Mouse (Mus musculus) hindbrain, embryonic 16.5 days (tissue): ENCODE measurements around the gene Shc1. TPM values are rescaled to one million over a fixed set of nuclear protein-coding genes. Genes with fewer than 3 reads are reported as not detected.

Experiments
- ATAC-seq: fragments of 200-750 bp; cut with Nextera tagmentation; 2 replicates; pipeline ENCODE4 v1.8.0; 2017; ENCODE audit warnings: moderate TSS enrichment, moderate library complexity
- H3K27ac ChIP-seq: fragments of 300-500 bp; sonication (generic); 2 replicates; pipeline ENCODE4 v1.5.1; 2014; ENCODE audit warnings: low read depth, mild to moderate bottlenecking, control low read depth, low read length, moderate library complexity
- H3K27me3 ChIP-seq: fragments of 300-500 bp; sonication (generic); replicated peaks from 2 replicates; pipeline ENCODE4 v1.6.1; 2014; ENCODE audit warnings: low read length; ENCODE audit not compliant: control insufficient read depth, insufficient read depth
- H3K36me3 ChIP-seq: fragments of 300-500 bp; sonication (generic); 2 replicates; pipeline ENCODE4 v1.6.1; 2014; ENCODE audit warnings: mild to moderate bottlenecking, low read length, moderate library complexity, mixed read lengths; ENCODE audit not compliant: control insufficient read depth, insufficient read depth
- H3K4me1 ChIP-seq: fragments of 300-500 bp; sonication (generic); 2 replicates; pipeline ENCODE4 v1.6.1; 2014; ENCODE audit warnings: low read depth, low read length; ENCODE audit not compliant: control insufficient read depth, insufficient read depth
- H3K4me2 ChIP-seq: fragments of 300-500 bp; sonication (generic); 2 replicates; pipeline ENCODE4 v1.6.1; 2014; ENCODE audit warnings: mild to moderate bottlenecking, low read length, control low read depth, moderate library complexity
- H3K4me3 ChIP-seq: fragments of 300-500 bp; sonication (generic); 2 replicates; pipeline ENCODE4 v1.5.1; 2014; ENCODE audit warnings: mild to moderate bottlenecking, low read length, control low read depth, moderate library complexity
- H3K9ac ChIP-seq: fragments of 300-500 bp; sonication (generic); 2 replicates; pipeline ENCODE4 v1.6.1; 2014; ENCODE audit warnings: low read depth, mild to moderate bottlenecking, control low read depth, low read length, moderate library complexity
- H3K9me3 ChIP-seq: fragments of 300-500 bp; sonication (generic); 2 replicates; pipeline ENCODE4 v1.6.1; 2014; ENCODE audit warnings: mild to moderate bottlenecking, low read length, moderate library complexity; ENCODE audit not compliant: control insufficient read depth
- WGBS: fragments of 180-500 bp; shearing (Covaris S2); extraction: QIAGEN DNeasy Blood & Tissue Kit; methylation state at CpG from one replicate; pipeline ENCODE4 v1.1.7; 2014; 5-methylcytosine and 5-hydroxymethylcytosine counted together
- polyA plus RNA-seq: library from polyadenylated mRNA; unstranded; fragments of >200 nt; fragmentation: Nextera tagmentation; extraction: Ambion mirVana; gene quantifications from 2 replicates; pipeline ENCODE4 v1.2.1, GENCODE M21; 2015

The Shc1 gene
- polyA plus RNA-seq, 1 experiment from 2014 or later, result 16.9 TPM

- Histone ChIP-seq H3K4me1 (peaks cover 52% of the 10 kb centered on the region), H3K4me2 (peak overlapping the region; percentile 74), H3K27me3 (peaks cover 16% of the 10 kb centered on the region), H3K36me3 (no peaks in the 10 kb centered on the region), H3K27ac (peak overlapping the region; percentile 34; the same call in 1 of the 2 replicates), H3K9ac (peak overlapping the region; percentile 17; the same call in 1 of the 2 replicates), H3K9me3 (no peaks in the 10 kb centered on the region), H3K4me3 (peak overlapping the region; percentile 45)
- WGBS, result 1% methylated on average over 10 of the region's 10 CpGs
- ATAC-seq, result no peak
These were observed 22.8 kb upstream of the Shc1 start for GRCm38 (mm10) chr3:89395419-89395805.

- no peaks in the 10 kb centered on the region for H3K9me3 ChIP-seq
- H3K4me1 ChIP-seq, result peaks cover 48% of the 10 kb centered on the region
- H3K36me3 ChIP-seq, result no peaks in the 10 kb centered on the region
- H3K27me3 ChIP-seq, result peaks cover 16% of the 10 kb centered on the region
- H3K4me3 ChIP-seq, result peak overlapping the region; percentile 45
- no peak overlapping the region for H3K27ac ChIP-seq
- peak overlapping the region; percentile 58 for H3K9ac ChIP-seq
- WGBS, result under 1% methylated on average over 31 of the region's 44 CpGs
- peak overlapping the region; percentile 74 for H3K4me2 ChIP-seq
- no peak for ATAC-seq
These were observed 22.2 kb upstream of the Shc1 start for GRCm38 (mm10) chr3:89395806-89396653.

- peaks cover 42% of the 10 kb centered on the region for H3K4me1 ChIP-seq
These were observed 21.6 kb upstream of the Shc1 start for GRCm38 (mm10) chr3:89396654-89397005.

GRCm38 (mm10) chr3:89401329-89401728 lies 16.9 kb upstream of the Shc1 start:
- peaks cover 5% of the 10 kb centered on the region for H3K4me1 ChIP-seq
- WGBS, result 90% methylated on average over 7 of the region's 7 CpGs
- no peak overlapping the region for H3K4me2 ChIP-seq
- H3K9me3 ChIP-seq, result no peaks in the 10 kb centered on the region
- no peak for ATAC-seq
- peaks cover 4% of the 10 kb centered on the region; the same call in 1 of the 2 replicates for H3K27me3 ChIP-seq
- no peak overlapping the region for H3K4me3 ChIP-seq
- H3K27ac ChIP-seq, result no peak overlapping the region
- peaks cover 15% of the 10 kb centered on the region for H3K36me3 ChIP-seq
- no peak overlapping the region for H3K9ac ChIP-seq

More at GRCm38 (mm10) chr3:89396654-89397005, 21.6 kb upstream of the Shc1 start:
- Histone ChIP-seq H3K4me2 (peak overlapping the region; percentile 74), H3K36me3 (0 out of 2 replicates have a peak, but pooled peaks cover 3% of the 10 kb centered on the region), H3K9ac (no peak overlapping the region; the same call in 1 of the 2 replicates), H3K4me3 (peak overlapping the region; percentile 45), H3K27me3 (peaks cover 16% of the 10 kb centered on the region), H3K9me3 (no peaks in the 10 kb centered on the region), H3K27ac (no peak overlapping the region)
- no peak for ATAC-seq
- 0% methylated on average over 4 of the region's 4 CpGs for WGBS

GRCm38 (mm10) chr3:89402693-89403092 lies 15.6 kb upstream of the Shc1 start, which contains the start of gene Lenep:
Lenep (minus strand) TSS chr3:89402793.
- H3K27ac ChIP-seq, result no peak within 1 kb of the TSS
- H3K9ac ChIP-seq, result no peak within 1 kb of the TSS
- no peak for ATAC-seq
- no peak within 1 kb of the TSS for H3K4me3 ChIP-seq
- H3K9me3 ChIP-seq, result no peaks in the 10 kb centered on the region
- no peaks in the 10 kb centered on the region for H3K4me1 ChIP-seq
- peaks cover 15% of the 10 kb centered on the region for H3K36me3 ChIP-seq
- WGBS, result 68% methylated on average over 5 of the region's 5 CpGs
- no peak within 1 kb of the TSS for H3K4me2 ChIP-seq
- H3K27me3 ChIP-seq, result no peaks in the 10 kb centered on the region

GRCm38 (mm10) chr3:89406887-89407286 lies 11.4 kb upstream of the Shc1 start:
- H3K9me3 ChIP-seq, result no peaks in the 10 kb centered on the region
- no peaks in the 10 kb centered on the region for H3K27me3 ChIP-seq
- peaks cover 7% of the 10 kb centered on the region for H3K4me1 ChIP-seq
- H3K4me2 ChIP-seq, result no peak overlapping the region
- 91% methylated on average over 6 of the region's 6 CpGs for WGBS
- H3K9ac ChIP-seq, result no peak overlapping the region
- ATAC-seq, result no peak
- H3K36me3 ChIP-seq, result peaks cover 14% of the 10 kb centered on the region
- no peak overlapping the region for H3K4me3 ChIP-seq
- no peak overlapping the region for H3K27ac ChIP-seq

GRCm38 (mm10) chr3:89408448-89408847 lies 9.8 kb upstream of the Shc1 start:
- Histone ChIP-seq H3K9ac (no peak overlapping the region), H3K27ac (no peak overlapping the region), H3K4me3 (no peak overlapping the region), H3K4me2 (no peak overlapping the region), H3K27me3 (no peaks in the 10 kb centered on the region), H3K4me1 (peaks cover 7% of the 10 kb centered on the region), H3K36me3 (peaks cover 6% of the 10 kb centered on the region), H3K9me3 (no peaks in the 10 kb centered on the region)
- ATAC-seq, result no peak
- 62% methylated on average over 16 of the region's 16 CpGs for WGBS

- H3K36me3 ChIP-seq, result peaks cover 8% of the 10 kb centered on the region
- no peaks in the 10 kb centered on the region for H3K9me3 ChIP-seq
- no peak overlapping the region for H3K9ac ChIP-seq
- WGBS, result 96% methylated on average over 3 of the region's 3 CpGs
- peaks cover 7% of the 10 kb centered on the region for H3K4me1 ChIP-seq
- no peak for ATAC-seq
- H3K4me3 ChIP-seq, result no peak overlapping the region
- H3K4me2 ChIP-seq, result no peak overlapping the region
- no peak overlapping the region for H3K27ac ChIP-seq
- H3K27me3 ChIP-seq, result no peaks in the 10 kb centered on the region
These were observed 8.5 kb upstream of the Shc1 start for GRCm38 (mm10) chr3:89409701-89410100.

GRCm38 (mm10) chr3:89410864-89411263 lies 7.4 kb upstream of the Shc1 start:
- H3K27ac ChIP-seq, result peak overlapping the region; percentile 78

More at GRCm38 (mm10) chr3:89410864-89411263, 7.4 kb upstream of the Shc1 start:
- Histone ChIP-seq H3K4me1 (peaks cover 7% of the 10 kb centered on the region), H3K4me2 (peak overlapping the region; percentile 79), H3K27me3 (no peaks in the 10 kb centered on the region), H3K9me3 (no peaks in the 10 kb centered on the region), H3K4me3 (peak overlapping the region; percentile 59), H3K9ac (peak overlapping the region; percentile 68), H3K36me3 (peaks cover 11% of the 10 kb centered on the region)
- no peak for ATAC-seq
- whole genome bisulfite sequencing, result 82% methylated on average over 10 of the region's 10 CpGs
